Mouse (Mus musculus) mouse embryonic stem cell (cell line): ENCODE results near the gene Cab39.

ENCODE experiments used
- in situ Hi-C, 2 experiments: fragments of 300-500 bp; cut with MboI; formaldehyde crosslinking; loops; 1 replicate in 1 of 2; 3 replicates in 1 of 2; pipeline ENCODE4 v1.14.3; 2019 to 2020; ENCODE audit warnings: low sequenced_read_pairs in 2 of 2, low pct_unique_long_range_greater_than_20kb in 1 of 2, mixed read lengths in 1 of 2; ENCODE audit not compliant: unreplicated experiment in 1 of 2

Gene Cab39

DNA sequence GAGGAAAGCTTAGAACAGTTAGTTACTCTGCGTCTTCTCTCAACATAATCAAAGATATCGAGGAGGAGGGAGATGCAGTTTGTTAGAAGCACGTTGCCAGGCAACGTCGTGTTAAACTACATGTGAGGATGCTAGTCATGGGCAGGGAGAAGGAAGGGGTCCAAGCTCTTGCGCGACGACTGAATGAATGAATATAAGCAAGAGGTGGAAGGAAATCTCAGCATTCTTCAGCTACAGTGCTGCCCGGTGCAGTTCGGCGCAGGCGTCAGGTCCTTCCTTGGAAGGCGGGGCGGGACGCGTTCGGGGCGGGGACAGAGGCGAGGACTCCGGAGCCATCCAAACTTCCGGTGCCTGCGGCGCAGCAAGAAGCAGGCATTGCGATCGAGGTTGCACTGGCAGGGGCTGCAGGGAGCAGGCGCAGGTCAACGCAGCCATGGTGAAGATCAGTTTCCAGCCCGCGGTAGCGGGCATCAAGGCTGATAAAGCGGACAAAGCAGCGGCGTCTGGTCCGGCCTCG, 101.0 kb downstream of the Cab39 start, which contains the start of gene Itm2c:
TSS of gene Itm2c (plus strand) at position 51 of the 517 bp plus-strand sequence.
- in situ Hi-C loops, result loop anchor here in 1 of 2 experiments (5.0 kb wide), 1 partner anchor 37 kb away; no protein-coding TSS in a partner anchor

DNA sequence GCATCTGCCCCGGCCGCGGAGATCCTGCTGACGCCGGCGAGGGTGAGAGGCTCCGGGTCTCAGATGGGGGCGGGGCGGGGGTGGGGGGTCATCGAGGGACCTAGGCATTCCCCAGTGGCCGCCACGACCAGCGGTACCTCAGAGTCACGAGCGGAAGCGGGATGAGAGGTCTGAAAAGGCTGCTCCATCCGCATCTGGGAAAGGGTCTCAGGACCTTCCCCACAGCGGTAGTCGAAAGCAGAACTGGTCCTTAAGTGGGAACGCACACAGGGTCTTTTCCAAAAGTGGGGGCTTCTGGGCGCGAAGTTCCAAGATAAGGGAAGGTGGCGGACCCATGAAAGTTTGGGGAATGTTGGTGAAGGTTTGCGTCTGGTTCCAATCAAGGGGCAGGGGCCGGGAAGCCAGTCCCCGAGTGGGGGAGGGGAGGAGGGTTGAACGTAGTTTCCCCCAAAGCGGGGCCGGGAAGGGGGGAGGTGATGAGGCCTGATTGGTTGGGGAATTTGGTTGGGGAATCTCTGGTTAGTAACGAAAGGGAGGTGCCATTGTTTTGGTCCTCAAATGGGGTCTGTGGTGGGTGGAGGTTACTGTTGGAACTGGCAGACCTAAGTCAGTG, 101.6 kb downstream of the Cab39 start:
- in situ Hi-C loops, result loop anchor here in 1 of 2 experiments (5.0 kb wide), 1 partner anchor 38 kb away; no protein-coding TSS in a partner anchor

DNA sequence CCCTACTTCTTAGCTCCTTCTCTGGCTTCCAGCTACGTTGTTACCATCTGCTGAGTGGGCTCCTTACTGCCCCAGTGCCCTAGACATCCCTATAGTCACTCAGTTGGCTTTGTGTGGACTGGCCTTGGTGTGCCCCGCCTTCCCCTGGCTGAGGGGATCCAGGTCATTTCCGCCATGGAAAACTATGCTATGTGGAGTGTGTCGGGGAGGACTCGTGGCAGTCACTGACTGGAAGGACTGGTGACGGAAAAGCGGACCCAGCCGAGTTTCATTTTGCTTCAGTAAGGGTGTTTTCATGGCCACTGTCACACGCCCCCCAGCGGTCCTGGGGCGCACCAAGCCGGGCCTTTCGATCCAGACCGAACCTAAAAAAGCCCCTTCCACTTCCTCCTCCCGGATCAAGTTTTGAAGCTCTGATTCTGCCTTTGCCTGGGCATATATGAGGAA, 102.2 kb downstream of the Cab39 start:
- in situ Hi-C loops, result no loop called here

DNA sequence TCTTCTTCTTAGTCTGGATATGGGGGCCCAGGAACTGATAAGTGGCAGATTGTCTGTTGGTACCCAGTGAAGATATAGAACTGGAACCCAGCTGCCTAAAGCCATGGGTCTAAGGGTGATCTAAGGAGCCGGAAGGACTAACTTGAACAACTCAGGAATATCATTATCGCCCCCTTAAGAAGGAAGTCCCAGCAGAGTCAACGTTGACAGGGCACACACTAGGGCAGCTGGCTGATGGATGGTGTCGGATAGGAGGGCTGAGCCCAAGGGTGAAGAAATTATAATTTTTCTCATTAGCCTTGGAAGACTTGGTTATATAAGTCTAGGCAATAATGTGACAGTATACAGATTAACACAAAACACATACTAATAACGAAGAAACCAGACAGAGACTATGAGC, 102.9 kb downstream of the Cab39 start:
- in situ Hi-C loops, result no loop called here

DNA sequence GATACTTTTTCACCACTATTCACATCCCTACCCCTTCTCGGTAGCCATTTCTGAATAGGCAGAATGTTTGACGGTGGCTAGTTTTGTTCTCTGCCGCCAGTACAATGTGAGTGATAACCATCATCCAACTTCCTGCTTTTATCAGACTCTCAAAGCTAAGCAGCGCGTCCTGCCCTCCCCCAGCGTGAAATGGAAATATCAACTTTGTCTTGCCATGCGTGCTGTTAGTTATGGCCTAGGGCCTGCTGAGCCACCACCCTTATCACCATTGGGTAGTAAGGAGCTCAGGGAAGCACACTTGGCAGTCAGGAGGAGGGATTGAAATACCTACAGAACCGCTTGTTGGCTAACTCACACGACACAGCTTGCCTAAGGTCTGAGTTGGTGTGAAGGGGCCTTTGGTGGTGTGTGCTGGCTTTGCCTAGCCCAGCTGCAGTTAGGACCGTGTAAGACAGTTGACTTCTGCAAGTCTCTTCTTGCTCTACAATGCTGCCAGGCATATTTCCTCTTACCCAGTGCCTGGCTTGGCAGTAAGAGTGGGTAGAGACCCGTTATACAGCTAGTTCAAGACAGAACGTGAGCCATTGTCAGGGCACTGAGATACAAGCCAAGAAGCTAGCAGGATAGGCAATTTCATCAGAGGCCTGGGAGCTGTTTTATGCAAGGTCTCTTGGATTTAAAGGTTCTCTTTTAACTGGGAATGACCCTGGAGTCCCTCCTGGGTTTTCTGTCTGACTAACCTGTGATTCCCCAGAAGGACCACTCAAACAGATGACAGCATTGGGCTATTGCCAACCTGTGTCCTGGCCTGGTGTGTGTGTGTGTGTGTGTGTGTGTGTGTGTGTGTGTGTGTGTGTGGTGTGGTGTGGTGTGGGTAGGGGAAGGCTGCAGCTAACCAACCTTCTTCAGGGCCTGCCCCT, 103.8 kb downstream of the Cab39 start:
- in situ Hi-C loops, result no loop called here

DNA sequence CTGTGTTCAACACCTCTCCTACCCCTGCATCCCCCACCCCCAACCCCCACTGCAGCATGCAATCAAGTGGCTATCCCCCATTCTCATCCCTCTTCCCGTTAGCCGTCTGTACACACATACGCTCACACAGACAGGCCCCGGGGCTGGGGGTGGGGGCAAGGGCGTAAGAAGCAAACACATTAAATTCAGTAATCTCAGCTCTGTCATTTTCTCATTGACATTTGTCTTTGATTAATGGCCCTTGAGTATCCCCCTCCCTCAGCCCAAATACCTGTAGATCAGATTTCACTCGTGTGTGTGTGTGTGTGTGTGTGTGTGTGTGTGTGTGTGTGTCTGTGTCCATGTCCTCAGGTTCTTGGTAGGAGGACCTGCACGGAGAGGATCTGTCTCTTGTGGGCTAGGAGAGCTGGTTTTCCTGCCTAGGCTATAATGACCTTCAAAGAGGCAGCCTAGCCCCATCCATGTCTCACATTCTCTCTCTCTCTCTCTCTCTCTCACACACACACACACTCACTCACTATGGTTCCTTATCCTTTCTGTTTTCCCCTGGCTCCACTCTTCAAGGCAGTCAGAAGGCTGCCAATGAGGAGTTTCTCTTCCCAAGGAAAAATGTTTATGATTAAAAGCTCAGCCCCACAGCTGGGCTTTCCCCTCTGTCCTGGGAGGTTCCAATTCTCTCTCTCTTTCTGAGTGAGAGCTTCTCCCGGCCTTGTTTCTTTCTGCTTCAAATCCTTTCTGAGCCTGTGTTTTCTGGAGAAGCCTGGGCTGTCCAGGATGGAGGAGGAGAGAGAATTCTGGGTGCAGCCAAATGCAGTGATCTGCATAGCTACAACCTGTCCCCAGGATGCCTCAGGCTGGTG, 104.9 kb downstream of the Cab39 start:
- in situ Hi-C loops, result no loop called here

DNA sequence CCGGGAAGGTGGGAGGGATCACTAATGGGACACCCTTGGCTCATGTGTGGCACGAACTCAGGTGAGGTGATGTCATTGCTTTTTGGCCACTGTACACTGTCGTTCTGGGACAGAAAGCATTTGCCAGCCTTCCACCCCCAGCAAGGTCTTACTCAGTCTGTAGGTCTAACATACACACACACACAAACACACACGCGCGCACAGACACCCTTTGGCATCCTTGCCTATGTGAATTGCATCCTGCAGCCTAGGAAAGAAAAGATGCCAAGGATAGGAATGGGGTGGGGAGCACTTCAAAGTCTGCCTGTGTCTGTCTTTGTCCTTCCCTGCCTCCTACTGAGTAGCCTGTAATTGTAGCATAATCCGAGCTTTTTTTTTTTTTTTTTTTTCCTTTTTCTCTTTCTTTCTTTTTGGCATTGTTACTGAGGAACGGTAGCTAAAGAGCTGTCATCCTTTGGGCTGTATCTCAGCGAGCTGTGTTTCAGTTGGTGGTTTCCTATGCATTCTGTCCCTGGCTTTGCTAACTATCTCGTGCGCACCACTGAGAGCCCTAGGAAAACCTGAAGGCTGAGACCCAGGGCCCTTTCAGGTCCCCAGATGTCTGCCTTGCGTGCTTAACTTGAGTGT, 105.6 kb downstream of the Cab39 start:
- in situ Hi-C loops, result no loop called here

DNA sequence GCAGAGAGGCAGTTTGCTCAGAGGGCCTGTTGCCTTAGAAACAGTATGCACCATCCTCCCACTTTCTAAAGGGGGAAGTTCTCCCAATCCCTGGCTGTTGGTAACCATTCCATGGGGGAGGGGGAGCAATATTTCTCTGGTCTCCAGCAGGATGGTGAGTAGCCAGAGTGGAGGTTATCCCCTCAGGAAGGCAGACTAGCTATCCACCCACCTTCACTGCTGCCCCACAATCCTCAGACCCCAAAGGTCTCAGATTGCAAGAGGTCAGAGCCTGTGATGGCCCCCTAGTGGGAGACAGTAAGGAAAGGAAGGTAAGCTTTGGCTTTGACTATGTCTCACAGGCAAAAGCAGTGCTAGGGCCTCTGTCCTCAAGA, 106.1 kb downstream of the Cab39 start:
- in situ Hi-C loops, result no loop called here

DNA sequence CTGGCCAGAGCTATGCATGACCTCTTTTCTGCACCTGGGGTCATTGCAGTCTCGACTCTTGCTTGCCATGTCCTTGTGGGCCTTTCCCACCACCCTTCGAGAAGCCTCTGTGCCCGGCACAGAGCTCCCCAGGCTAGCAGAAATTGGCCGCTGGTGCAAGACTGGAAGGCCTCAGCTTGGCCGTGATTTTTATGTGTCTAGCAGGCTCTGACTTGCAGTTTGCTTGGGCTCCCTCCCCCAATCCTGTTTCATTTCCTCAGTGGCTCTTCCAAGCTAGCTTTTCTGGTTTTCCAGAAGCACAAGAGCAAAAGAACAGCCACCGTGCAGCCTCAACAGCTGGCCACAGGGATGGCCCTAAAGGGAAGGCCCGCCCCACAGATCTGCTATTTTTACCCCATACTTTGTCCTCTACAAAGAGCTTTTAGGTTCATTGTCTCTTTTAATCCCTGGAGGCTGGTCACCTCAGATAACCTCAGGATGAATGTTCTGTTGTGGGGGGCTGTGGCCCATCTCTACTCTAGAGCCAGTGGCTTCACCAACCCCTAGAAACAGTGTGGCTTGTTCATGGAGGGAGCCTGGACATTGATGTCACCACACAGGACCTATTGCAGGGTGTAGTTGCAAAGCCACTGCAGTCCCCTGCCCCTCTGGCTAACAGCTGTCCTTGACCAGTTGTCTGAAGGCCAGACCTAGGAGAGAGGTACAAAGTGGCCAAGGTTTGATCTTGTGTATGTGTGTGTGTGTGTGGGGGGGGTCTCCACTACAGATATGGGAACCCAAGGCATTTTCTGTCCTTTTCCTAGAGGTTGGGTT, 107.5 kb downstream of the Cab39 start:
- in situ Hi-C loops, result no loop called here
